Mouse (Mus musculus): ENCODE measurements around the gene Lrrc41.

Gene Lrrc41

GRCm38 (mm10) chr4:116074861-116075620, at the start of gene Lrrc41, which contains the start of gene Uqcrh:
TSS of gene Lrrc41 (plus strand) at chr4:116075269.
TSS of gene Uqcrh (minus strand) at chr4:116075071.
- peak; percentile 96 for DNase-seq

GRCm38 (mm10) chr4:116032906-116033305, 42.2 kb upstream of the Lrrc41 start:
- no peak for DNase-seq

GRCm38 (mm10) chr4:116033374-116033773, 41.7 kb upstream of the Lrrc41 start:
- DNase-seq: no peak

GRCm38 (mm10) chr4:116040466-116040865, 34.6 kb upstream of the Lrrc41 start:
- DNase-seq: no peak

- DNase-seq: no peak
Observed at GRCm38 (mm10) chr4:116042186-116042585, 32.9 kb upstream of the Lrrc41 start.

GRCm38 (mm10) chr4:116046604-116047003, 28.5 kb upstream of the Lrrc41 start:
- DNase-seq: no peak

GRCm38 (mm10) chr4:116047681-116048080, 27.4 kb upstream of the Lrrc41 start:
- DNase-seq: no peak

- no peak for DNase-seq
Observed at GRCm38 (mm10) chr4:116048130-116048920, 26.7 kb upstream of the Lrrc41 start.

GRCm38 (mm10) chr4:116049211-116049610, 25.9 kb upstream of the Lrrc41 start:
- DNase-seq: no peak

GRCm38 (mm10) chr4:116052526-116053293, 22.4 kb upstream of the Lrrc41 start:
- DNase-seq: peak; percentile 73

- DNase-seq: peak; percentile 94
Observed at GRCm38 (mm10) chr4:116053399-116053961, 21.6 kb upstream of the Lrrc41 start, which contains the start of gene Nsun4. TSS of gene Nsun4 (minus strand) at chr4:116053876.

GRCm38 (mm10) chr4:116057559-116057958, 17.5 kb upstream of the Lrrc41 start:
- DNase-seq: no peak

- DNase-seq: no peak
Observed at GRCm38 (mm10) chr4:116059012-116059726, 15.9 kb upstream of the Lrrc41 start.

- no peak for DNase-seq
Observed at GRCm38 (mm10) chr4:116063855-116064254, 11.2 kb upstream of the Lrrc41 start.

GRCm38 (mm10) chr4:116070116-116070515, 5.0 kb upstream of the Lrrc41 start:
- no peak for DNase-seq

GRCm38 (mm10) chr4:116073146-116073545, 1.9 kb upstream of the Lrrc41 start:
- no peak for DNase-seq

- peak; percentile 15 for DNase-seq
Observed at GRCm38 (mm10) chr4:116074145-116074675, 859 bp upstream of the Lrrc41 start.

- peak; percentile 76 for DNase-seq
Observed at GRCm38 (mm10) chr4:116075631-116076368, 731 bp downstream of the Lrrc41 start.

- peak; percentile 20 for DNase-seq
Observed at GRCm38 (mm10) chr4:116076369-116077231, 1.5 kb downstream of the Lrrc41 start.
